Mouse (Mus musculus): ENCODE measurements around the gene B9d2.

DNA sequence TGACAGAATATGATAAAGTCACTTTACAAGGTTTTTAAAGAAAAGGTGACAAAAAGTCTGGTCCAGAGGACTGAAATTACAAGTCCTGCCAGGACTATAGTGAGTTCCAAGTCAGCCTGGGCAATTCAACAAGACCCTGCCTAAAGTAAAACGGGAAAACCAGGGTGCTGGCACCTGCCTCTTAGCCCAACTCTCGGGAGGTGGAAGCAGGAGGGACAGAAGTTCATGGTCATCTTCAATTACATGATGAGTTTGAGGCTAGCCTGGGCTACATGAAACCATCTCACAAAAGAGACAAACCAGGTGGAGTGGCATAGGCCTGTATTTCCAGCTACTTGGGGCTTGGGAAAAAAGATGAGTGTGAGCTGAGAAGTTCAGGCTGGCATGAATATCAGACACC is 8.9 kb upstream of the B9d2 start:
- no peak for TF ChIP-seq CTCF (IDR thresholded peaks at IDR 0.05; ENCODE audit: low read depth)
- no peak for TF ChIP-seq EP300 (IDR thresholded peaks at IDR 0.05; ENCODE audit: low read depth)

Data from liver, embryonic 14.5 days (tissue).